Mouse (Mus musculus): ENCODE results near the gene Tgfb3.
A peak's percentile ranks its signal among the peaks of the same experiment; 100 is the strongest.

The Tgfb3 gene

DNA sequence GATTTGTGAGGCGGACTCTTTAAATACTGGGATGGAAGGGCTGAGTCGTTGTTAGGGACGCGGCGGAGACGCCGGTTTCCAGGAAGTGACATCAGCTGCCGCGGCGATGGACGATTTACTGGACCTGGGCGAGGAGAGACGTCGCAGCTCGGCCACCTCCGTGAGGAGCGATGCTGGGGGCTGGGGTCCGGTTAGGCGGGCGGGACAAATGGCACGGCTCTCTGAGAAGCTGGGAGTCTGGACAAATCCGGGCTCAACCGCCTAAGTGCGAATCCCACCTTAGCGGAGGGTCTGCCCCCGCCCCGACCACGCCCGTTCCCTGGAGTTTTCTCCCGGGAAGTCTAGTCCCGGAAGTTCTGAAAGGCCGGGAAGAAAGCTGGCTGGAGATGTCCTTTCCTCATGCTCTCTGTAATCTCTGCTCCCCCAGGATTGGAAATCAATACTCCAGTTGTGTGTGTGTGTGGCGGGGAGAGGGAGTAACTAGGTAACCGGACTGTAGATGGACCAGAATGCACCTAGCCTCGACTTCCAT is 3.7 kb upstream of the Tgfb3 start, which contains the start of gene Ift43:
Ift43 (plus strand) TSS at position 61 of the 532 bp plus-strand sequence.
- DNase-seq (ENCODE audit: extremely low read depth, insufficient read length, low spot score), result peak; percentile 91

DNA sequence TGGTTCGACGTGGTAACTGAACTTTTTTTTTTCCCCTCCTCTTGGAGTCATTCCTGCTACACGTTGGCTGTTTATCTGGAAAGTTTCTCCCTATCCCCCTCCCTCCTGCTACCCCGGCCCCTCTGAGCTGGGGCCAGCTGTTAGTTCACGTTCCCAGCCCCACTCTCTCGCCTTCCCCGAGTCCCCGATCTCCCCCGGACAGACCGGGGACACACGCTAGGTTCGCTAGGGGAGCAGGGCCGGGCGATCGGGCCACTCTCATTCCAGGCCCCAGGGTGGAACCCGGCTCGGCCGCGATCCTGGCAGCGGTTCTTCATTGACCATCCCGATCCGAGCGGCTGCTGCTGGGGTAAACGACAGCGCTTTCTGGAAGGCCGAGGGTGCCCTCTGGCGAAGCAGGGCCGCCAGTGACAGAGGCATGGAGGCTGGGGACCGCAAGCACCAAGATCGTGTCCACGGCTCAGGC is 394 bp upstream of the Tgfb3 start:
- DNase-seq (ENCODE audit: extremely low read depth, insufficient read length, low spot score), result peak; percentile 88

DNA sequence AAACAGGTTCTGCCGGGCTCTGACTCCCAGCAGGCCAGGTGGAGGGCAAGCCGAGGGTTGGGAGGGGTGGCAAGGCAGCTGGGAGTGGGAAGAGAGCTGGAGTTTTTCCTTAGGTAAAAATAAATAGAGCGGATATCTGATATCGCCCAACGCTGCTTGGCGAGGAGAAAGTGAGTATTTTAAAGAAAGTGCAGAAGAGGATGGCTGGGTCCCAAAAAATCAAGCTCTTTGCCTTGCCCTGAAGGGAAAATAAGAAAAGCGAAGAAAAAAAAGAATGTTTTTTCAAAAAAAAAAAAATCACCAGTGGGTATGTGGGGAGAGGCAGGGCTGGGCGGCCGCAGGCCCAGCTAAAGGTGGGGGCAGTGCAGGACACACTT is 677 bp downstream of the Tgfb3 start:
- no peak for DNase-seq (ENCODE audit: extremely low read depth, insufficient read length, low spot score)

DNA sequence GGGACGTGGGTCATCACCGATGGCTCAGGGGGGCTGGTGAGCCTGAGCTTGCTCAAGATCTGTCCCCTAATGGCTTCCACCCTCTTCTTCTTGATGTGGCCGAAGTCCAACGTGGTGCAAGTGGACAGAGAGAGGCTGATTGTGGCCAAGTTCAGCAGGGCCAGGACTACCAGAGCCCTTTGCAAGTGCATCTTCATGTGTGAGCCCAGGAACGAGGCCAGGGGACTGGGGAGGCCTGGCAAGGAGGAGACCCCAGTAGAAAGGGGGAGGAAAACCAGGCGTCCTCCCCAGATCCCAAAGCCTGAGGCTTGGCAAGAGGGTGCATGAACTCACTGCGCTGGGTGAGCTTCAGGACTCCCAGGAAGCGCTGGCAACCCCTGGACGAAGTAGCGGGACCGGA is 1.1 kb downstream of the Tgfb3 start:
- DNase-seq (ENCODE audit: extremely low read depth, insufficient read length, low spot score), result peak; percentile 70

DNA sequence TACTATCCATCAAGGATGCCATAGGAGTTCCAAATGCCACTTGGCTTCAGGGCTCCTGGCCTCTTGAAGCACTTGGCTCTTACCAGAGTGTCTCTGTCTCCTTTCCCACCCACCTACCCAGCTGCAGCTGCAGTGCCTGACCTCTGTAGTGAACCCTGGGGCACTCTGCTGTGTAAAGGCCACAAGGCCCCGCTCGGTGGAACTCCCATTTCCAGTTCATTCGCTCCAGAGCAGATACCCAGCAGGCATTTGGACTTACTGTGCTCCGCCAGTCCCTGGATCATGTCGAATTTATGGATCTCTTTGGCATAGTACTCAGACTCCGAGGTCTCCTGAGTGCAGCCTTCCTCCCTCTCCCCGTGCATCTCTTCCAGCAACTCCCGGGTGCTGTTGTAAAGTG is 1.5 kb downstream of the Tgfb3 start:
- DNase-seq (ENCODE audit: extremely low read depth, insufficient read length, low spot score), result no peak

DNA sequence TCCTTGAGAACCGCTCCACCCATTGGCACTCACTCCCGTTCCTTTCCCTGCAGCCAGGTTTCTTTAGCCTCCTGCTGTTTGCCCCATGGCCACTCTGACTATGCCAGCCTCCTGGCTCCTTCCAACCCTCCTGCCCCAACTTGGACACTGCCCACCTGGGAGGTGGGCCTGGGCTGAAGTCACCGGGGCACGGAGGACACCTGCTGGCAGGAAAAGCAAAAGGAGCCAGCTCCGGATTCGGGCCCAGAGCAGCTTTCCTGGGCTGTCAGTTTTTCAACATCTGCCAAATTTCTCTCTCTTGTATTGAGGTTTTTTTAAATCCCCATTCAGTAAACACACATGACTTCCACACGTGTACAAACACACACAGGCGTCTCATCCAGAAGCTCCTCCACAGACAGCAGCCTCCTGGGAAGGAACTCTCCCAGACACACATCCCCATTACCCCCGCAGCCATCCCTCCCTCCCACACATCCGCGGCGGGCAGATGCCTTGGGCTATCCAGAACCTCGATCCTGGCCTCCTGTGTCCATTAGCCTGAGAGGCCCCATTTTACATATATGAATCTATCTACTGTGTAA is 2.4 kb downstream of the Tgfb3 start:
- DNase-seq (ENCODE audit: extremely low read depth, insufficient read length, low spot score), result peak; percentile 58

DNA sequence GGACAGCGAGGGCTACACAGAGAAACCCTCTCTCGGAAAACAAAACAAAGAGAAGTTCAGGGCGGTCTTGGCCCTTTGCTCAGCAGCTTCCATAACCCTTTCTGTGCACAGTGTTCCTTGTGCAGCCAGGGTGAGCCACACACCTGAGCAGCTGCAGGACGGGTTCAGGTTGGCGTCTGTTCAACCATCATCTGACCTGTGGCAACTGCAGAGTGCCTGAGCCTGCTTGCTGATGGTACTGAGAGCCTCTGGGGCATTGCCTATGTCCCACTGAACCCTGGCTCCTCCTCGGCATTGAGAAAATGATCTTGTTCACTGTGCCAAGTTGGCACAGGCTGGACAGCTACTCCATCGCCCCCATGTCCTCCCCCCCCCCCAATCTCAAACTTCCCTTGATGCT is 3.5 kb downstream of the Tgfb3 start:
- DNase-seq (ENCODE audit: extremely low read depth, insufficient read length, low spot score), result no peak

DNA sequence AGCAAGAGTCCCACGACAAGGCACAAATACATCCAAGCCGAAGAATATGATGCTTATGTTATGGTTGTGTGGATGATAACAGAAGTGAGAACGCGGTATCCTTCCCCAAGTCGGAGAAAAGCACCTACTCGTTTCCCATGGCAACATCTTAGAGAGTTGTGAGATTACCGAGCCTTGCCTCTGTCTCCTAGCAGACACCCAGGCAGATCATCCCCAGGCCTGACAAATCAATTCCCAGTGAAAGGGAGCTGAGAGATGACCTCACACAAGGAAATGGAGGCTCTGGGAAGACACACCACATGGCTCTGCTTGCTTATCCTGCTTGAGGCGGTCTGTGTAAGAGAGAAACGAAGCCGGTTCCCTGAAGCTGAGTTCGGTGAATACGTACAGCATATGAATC is 4.2 kb downstream of the Tgfb3 start:
- no peak for DNase-seq (ENCODE audit: extremely low read depth, insufficient read length, low spot score)

DNA sequence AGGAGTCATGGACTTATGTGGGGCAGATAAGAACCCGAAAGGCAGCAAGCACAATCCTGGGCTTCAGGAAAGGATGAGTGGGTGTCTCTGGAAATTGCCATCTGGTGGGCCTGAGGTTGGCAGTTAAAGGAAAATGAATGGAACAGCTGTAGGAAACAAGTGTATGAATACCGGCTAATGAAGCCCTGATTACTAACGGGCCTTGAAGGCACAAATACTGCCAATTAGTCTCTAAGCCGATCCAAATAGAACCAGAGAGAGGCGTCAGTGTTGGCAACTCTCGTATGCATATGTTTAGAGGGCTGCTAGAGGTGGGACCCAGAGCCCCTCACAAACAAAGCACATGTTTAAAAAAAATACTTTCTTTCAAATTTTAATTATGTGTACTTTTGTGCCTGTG is 7.4 kb downstream of the Tgfb3 start:
- DNase-seq (ENCODE audit: extremely low read depth, insufficient read length, low spot score), result no peak

DNA sequence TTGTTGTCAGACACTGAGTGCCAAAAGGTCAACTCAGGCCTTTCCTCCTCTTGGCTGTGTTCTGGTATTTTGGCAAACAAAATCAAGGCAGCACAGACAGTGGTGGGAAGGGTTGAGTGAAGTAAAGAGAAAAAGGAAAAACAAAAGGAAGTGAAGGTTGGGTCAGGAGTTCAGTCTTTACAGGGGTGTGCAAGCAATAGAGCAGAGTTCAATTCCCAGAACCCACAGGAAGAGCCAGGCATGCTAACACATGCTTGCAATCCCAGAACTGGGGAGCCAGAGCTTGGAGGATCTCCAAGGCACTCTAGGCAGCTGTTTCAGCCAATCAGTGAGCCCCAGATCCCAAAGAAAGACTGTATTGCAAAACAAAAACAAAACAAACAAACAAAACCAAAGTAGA is 14.0 kb downstream of the Tgfb3 start:
- no peak for DNase-seq (ENCODE audit: extremely low read depth, insufficient read length, low spot score)

DNA sequence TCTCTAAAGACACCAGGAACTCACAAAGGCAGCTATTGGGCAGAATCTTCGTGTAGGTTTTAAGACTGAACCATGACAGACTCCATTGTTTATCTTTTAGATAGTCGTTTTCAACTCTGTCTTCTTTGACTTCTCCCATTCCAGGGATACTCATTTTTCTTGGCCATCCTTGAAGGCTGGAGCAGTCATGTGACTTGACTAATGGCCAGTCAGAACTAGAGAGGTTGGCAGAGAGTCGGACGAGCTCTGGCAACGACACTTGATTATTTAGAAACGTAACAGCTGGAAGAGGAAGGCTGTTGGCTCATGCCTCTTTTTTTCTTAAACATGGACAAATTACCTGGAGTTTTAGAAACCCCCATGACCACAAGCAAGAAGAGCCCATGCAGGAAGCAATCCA is 19.5 kb downstream of the Tgfb3 start:
- DNase-seq (ENCODE audit: extremely low read depth, insufficient read length, low spot score), result no peak

DNA sequence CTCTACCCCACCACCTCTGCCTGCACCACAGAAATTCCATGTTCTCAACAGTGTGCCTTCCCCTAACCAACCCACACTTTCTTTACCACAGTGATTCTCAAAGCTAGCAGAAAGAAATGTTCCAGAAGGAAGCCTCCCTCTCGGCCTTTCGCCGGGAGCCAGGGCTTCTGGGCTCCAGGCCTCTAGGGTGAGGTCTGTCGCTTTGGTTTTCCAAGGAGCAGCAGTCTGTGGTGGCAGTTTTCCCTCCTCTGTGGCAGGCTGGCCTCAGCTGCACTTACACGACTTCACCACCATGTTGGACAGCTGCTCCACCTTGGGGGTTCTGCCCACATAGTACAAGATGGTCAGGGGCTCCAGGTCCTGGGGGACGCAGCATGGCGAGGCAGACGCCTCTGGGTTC is 21.3 kb downstream of the Tgfb3 start:
- DNase-seq (ENCODE audit: extremely low read depth, insufficient read length, low spot score), result no peak

DNA sequence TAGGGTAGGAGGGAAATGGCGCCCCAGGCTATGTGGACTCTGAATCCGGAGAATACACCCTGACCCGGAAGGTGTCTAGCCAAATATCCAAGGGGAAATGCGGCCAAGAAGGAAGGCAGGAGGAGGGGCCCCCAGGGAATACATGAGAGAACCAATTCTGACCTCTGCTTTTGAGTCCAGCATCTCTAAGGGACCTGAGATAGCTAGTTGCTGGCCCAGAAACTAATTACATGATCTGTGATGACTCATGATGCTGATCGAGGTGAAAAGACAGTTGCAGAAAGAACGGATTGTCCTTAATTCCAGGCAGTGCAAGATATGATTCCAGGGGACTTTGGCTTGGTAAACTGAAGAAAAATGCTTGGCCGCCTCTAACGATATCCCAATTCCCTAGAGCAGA is 21.9 kb downstream of the Tgfb3 start:
- DNase-seq (ENCODE audit: extremely low read depth, insufficient read length, low spot score), result no peak

DNA sequence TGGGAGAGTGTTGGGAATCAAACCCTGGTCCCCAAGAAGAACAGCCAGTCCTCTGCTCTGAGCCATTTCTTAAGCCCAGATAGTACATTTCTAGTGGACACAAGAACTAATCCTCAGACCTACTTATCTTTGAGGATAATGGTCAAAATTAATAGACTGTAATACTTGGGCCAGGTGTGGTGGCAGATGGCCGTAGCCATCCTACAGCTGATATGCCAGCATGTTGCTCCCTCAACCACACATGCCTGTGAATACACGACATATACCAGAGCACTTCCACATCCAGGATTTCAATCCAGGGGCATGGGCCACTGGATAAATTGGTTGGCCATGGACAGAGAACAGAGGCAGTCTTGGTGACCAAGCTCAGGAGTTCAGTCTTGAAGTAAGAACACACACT is 23.5 kb downstream of the Tgfb3 start:
- DNase-seq (ENCODE audit: extremely low read depth, insufficient read length, low spot score), result no peak

DNA sequence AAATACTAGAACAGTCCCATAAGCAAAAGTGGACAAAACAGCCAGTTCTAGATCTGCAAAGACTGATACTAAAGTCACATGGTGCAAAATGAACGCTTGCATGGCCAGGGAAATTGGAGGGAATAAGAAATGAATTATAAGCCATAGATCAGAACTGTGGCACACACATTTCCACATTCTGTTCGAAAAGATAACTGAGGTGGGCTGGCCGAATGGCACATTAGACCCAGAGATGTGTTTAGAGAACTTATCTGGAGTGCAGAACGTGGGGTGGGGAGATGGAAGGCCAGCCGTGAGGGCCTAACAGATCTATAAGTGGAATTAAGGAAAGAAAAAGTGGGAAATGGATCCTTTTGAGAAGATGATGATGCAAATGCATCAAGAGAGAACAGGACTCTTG is 27.4 kb downstream of the Tgfb3 start:
- DNase-seq (ENCODE audit: extremely low read depth, insufficient read length, low spot score), result no peak

DNA sequence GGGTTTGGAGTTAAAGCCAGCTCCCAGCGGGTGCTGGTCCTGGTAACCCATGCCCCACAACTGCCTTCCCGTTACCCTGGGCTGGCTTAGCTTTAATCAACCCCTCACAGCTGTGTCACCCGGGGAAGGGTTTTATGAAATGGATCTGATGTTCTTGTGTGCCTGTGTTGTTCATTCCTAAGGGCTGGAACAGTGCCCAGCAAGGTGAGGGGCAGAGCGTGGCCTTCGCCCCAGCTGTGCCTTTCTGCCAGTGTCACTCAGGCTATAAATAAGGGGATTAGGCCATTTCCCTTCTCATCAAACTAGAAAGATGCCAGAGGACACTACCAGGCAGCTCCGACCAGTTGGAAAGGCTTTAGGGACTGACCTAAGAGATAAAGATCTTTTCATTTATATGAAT is 29.0 kb downstream of the Tgfb3 start:
- DNase-seq (ENCODE audit: extremely low read depth, insufficient read length, low spot score), result no peak

DNA sequence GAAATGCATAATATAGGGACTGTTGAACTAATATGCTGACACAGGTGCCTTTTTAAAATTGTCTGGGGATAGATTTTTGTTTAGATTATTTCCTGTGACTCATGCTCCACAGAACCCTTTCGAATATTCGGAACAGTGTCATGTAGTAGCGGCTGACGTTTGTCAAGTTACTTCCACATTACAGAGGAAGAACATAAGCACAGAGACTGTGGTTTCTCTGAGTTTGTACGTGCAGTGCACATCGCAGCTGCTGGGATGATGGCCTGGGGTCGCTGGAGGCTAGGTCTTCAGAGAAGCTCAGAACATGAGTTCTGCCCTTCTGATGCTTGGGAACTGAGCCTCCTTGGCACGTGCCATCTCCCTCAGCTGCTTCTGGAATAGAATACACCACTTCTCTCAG is 31.5 kb downstream of the Tgfb3 start:
- no peak for DNase-seq (ENCODE audit: extremely low read depth, insufficient read length, low spot score)

DNA sequence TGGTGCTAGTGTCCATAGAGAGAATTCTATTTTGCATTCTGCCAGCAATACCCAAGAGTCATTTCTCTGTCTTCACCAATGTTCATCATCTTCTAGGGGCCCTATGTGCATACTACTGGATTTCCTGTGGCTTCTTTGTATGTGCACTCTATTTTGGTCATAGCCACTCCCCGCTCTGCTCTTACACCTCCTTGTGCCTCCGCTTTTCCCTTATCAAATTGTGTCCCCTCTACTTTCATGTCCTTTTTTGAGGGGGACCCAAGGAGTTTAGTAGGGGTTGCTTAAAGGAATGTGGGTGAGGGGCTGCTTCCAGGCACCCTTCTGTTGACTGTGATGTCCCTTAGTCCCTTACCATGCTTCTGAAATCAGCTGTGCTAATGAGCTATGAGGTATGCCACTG is 32.1 kb downstream of the Tgfb3 start:
- no peak for DNase-seq (ENCODE audit: extremely low read depth, insufficient read length, low spot score)

DNA sequence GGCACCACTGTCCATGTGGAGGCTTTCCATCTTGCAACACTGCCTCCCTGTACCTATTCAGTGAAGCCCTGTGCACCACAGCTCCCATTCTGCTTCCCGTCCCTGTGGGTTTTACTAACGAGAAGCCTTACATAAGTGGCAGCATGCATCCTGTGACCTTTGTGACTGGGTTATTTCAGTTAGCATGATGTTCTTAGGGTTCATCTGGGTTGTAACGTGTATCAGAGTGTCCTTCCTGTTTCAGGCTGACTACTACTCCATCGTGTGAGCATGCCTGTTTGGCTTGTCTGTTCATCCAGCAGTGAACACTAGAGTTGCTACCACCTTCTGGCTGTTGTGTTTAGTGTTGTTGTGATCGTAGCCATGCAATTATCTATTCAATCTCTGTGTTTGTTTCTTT is 32.7 kb downstream of the Tgfb3 start:
- no peak for DNase-seq (ENCODE audit: extremely low read depth, insufficient read length, low spot score)

DNA sequence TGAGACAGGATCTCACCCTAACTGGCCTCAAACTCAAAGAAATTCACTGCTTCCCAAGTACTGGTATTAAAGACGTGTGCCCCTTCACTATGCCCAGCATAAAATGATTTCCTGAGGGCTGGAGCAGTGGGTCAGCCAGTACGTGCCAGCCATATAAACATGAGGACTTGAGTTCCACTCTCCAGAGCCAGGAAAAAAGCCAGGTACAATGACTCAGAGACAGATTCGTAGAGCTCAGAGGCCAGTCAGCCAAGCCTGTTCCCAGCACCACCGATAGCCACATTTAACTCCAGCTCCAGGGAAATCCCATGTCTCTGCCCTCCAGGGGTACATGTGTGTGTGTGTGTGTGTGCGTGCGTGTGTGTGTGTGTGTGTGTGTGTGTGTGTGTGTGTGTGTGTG is 39.1 kb downstream of the Tgfb3 start:
- peak; percentile 20 for DNase-seq (ENCODE audit: extremely low read depth, insufficient read length, low spot score)

DNA sequence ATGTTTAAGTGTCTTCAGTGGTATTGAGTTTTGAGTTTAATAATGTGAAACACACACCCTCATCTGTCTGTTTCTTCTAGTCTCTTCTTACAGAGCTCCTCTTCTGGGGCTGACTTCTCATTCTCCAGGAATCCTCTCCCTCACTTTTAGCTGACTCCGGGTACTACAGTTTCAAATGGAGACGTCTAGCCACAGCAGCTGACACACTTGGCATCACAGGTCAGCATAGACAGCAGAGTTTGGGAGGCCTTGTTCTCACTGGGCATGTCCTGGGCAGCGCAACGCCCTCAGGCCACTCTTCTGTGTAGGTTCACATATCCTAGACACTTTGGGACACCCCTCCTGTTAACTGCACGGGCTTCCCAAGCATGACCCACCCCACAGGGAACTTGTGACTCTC is 39.8 kb downstream of the Tgfb3 start:
- DNase-seq (ENCODE audit: extremely low read depth, insufficient read length, low spot score), result no peak

DNA sequence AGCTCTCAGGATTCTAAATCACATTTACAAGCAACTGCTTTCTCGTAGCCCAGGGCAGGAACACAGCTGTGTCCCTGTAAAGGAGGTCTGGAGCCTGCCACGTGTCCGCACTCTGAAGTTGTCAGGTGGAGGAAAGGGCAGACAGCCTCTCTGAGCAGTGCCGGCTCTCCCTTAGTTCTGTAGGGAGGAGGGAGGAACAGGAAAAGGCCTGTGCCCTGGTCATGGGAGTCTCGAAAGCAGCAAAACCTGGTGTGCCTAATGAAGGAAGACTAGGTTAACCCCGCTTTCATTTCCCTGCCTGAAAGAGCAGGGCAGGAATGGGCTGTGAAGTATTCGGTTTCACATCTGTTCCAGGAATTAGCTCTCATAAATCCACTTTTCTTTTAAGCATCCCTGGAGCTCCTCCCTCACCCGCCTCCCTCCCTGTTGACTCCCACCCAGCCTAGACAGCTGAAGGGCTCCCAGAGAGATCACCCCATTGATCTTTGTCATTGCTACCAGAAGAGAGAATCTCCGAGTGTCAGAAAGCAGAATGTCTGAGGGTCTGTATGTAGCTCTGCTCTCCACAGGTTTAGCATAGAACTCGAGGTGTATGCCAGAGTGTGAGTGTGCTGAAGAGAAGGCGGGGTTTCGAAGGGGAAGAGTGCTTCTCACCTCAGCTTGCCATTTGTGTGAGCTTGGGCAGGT is 41.5 kb downstream of the Tgfb3 start:
- no peak for DNase-seq (ENCODE audit: extremely low read depth, insufficient read length, low spot score)
